Mouse (Mus musculus) lung, adult 2 months (tissue): ENCODE measurements around the gene Rpl6. TPM values are rescaled to one million over a fixed set of nuclear protein-coding genes. Genes with fewer than 3 reads are reported as not detected.
"Not testable (repeated sequence)": the region's sequence is repeated elsewhere in the genome, so short reads cannot be mapped to it uniquely, and the experiment has no call there.

Experiments
- DNase-seq: peaks from one replicate; pipeline ENCODE4 v3.0.0; 2022
- H3K4me1 ChIP-seq: fragments of 200-500 bp; 2 replicates; pipeline ENCODE4 v1.6.1; 2011; ENCODE audit warnings: low read length; ENCODE audit not compliant: control insufficient read depth, insufficient read depth
- H3K4me3 ChIP-seq: fragments of 200-500 bp; replicated peaks from 2 replicates; pipeline ENCODE3; 2011; ENCODE audit warnings: low read depth, mild to moderate bottlenecking, control low read depth, low read length; ENCODE audit errors: extremely low read depth
- CTCF ChIP-seq: fragments of 200-500 bp; IDR thresholded peaks from 2 replicates; pipeline ENCODE4 v1.5.1; 2011; ENCODE audit warnings: mild to moderate bottlenecking, low read length, control low read depth; ENCODE audit not compliant: insufficient read depth
- POLR2A ChIP-seq: fragments of 200-500 bp; IDR thresholded peaks from 2 replicates; pipeline ENCODE4 v1.6.1; 2011; ENCODE audit warnings: low read depth, mild to moderate bottlenecking, control low read depth, low read length, borderline replicate concordance; ENCODE audit errors: extremely low read depth
- WGBS: fragments of 180-500 bp; shearing (Covaris S2); methylation state at CpG from one replicate; pipeline ENCODE4 v1.1.7; 2018; 5-methylcytosine and 5-hydroxymethylcytosine counted together
- polyA plus RNA-seq: library from polyadenylated mRNA; depleted of rRNA; stranded (reverse); fragments of >200 nt; gene quantifications from 2 replicates; pipeline ENCODE4 v1.2.3, GENCODE M21; 2012

Gene Rpl6
- polyA plus RNA-seq, 1 experiment = 213 TPM

DNA sequence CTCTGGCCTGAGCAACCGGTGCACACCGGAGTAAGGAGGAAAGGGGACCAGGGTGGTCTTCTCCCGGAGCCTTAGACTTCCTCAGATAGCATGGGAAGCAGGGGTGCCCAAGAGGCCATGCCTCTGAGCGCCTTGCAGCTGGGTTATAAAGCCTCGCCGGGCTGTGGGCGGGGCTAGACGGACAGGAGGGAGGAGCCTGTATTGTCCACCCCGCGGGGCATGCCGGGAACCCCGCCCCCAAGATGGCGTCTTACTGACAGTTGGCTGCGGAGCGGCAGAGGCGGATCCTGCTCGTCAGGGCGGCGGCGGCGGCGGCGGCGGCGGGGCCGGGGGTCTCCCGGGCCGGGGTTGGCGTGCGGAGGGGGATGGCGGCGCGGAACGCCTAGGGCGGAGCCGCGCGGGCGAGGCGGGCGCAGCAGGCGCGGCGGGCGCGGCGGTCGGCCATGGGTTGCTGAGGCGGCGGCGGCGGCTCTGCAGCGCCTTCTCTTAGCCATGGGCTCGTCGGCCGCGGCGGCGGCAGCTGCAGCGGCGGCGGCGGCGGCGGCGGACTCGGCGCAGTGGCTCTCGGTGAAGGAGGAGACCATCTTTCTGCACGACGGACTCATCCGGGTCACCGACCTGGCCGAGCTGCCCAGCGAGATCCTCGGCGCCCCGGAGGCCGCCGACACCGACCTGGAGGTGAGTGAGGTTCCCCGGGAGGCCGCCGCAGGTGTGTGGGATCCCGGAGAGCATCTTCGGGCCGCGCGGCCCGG lies 15.9 kb downstream of the Rpl6 start, which contains the start of gene Hectd4:
TSS of gene Hectd4 (plus strand) at position 240 of the 752 bp plus-strand sequence.
- H3K4me1 ChIP-seq = peaks cover 5% of the 10 kb centered on the region
- DNase-seq = peak; percentile 98
- under 1% methylated on average over 83 of the region's 90 CpGs for WGBS
- peak; percentile 63; the same call in 1 of the 2 replicates for TF ChIP-seq POLR2A
- TF ChIP-seq CTCF = no peak
- H3K4me3 ChIP-seq = peak within 1 kb of the TSS; percentile 54

DNA sequence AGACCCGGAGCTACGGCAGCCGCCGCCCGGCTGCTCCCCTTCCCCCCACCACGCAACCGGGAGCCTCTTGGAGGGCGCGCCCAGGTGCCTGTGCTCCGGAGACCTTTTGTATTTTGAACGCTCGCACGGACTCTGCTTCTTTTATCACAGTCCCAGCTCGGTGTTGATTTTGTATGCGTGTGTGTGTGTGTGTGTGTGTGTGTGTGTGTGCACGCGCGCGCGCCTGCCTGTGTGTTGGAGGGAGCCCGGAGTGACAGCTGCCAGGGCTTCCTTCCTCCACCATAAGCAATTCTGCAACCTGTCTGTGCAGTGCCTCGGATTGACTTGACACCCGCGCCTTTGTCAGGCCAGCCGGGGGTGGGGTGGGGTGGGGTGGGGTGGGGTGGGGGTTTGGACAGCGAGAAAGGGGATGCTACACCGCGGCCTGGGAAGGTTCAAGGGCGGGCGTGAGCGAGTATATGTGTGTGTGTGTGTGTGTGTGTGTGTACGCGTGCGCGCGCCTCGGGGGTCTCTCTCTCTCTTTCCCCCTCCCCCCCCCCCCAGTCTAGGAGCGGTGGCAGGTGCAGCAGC lies 16.5 kb downstream of the Rpl6 start:
- 0% methylated on average over 37 of the region's 38 CpGs for WGBS
- no peak for DNase-seq
- TF ChIP-seq POLR2A = no peak
- TF ChIP-seq CTCF = no peak
- Histone ChIP-seq H3K4me1 (peaks cover 5% of the 10 kb centered on the region), H3K4me3 (peak overlapping the region; percentile 54)

DNA sequence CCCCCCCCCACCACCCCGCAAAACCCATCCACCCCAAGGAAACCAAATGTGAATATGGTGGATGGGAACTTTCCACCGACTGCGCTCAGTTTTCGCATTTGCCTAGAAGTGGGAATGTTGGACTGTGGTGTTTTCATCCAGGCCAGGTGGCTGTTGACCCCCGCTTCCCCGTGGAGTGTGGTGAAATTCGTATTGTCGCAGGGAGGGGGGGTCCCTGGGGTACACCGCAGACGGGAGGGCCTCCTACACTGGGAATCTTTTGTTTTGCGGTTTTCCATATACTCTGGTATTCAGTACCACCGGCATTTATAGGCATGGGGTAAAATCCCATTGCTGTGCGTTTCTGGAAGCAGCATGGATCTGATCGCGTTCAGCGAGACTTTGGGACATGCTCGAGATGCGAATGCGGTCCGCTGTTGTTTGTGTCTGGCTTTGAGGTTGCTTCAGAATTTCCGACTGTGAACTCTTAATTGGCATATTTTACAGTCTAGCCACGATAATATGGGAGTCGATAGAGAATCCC lies 17.1 kb downstream of the Rpl6 start:
- Histone ChIP-seq H3K4me1 (peaks cover 5% of the 10 kb centered on the region), H3K4me3 (peak overlapping the region; percentile 19)
- no peak for DNase-seq
- no peak for TF ChIP-seq CTCF
- TF ChIP-seq POLR2A = no peak
- 22% methylated on average over 23 of the region's 23 CpGs for WGBS

DNA sequence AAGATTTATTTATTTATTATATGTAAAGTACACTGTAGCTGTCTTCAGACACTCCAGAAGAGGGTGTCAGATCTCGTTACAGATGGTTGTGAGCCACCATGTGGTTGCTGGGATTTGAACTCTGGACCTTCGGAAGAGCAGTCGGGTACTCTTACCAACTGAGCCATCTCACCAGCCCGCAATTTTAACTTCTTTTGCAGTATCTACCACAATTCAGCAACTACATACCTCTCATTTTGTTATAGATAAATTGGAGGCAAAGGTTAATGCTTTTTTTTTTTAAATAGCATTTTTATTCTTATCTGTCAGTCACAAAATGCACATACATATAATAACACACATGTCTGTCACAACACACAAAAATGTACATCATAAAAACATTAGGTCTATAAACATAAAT lies 19.7 kb downstream of the Rpl6 start:
- 90% methylated on average over 4 of the region's 4 CpGs for WGBS
- not testable (repeated sequence) for H3K4me3 ChIP-seq, DNase-seq, H3K4me1 ChIP-seq

DNA sequence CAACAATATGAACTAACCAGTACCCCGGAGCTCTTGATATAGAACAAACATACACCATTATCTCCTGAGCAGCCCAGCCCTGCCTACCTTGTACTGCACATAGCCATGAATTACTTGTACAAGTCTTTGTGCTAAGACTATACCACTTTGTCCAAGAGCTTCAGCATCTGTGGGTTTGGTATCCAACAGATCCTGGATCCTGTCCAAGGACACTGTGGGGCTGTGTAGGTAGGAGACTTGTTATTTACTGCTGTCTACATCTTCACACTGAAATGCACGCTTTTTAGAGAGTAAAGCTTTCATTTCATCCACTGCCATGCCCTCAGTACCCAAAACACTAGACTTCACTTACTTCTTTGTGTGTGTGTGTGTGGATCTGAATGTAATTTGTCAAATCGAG lies 20.6 kb downstream of the Rpl6 start:
- WGBS = 78% methylated on average over 3 of the region's 3 CpGs
- Histone ChIP-seq H3K4me3 (no peak overlapping the region), H3K4me1 (peaks cover 5% of the 10 kb centered on the region)
- TF ChIP-seq POLR2A = no peak
- no peak for TF ChIP-seq CTCF
- no peak for DNase-seq

DNA sequence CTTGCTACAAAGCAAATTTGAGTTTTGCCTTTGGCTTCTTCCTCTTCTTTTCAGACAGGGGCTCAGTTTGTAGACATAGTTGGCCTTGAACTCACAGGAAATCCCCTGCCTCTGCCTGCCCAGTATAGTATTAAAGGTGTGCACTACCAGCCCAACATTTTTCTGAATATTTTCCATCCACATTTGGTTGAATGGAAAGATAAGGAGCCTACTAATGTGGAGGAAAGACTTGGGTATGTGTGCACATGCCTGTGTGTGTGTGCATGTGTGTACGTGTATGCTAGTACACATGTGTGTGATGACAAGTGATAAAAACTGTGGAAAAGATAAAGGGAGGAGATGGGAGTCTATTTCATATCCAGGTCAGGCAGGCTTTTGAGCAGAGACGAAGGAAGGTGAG lies 21.6 kb downstream of the Rpl6 start:
- H3K4me1 ChIP-seq = peaks cover 7% of the 10 kb centered on the region
- DNase-seq = no peak
- TF ChIP-seq POLR2A (no peak), CTCF (no peak)
- WGBS = 77% methylated on average over 2 of the region's 2 CpGs
- H3K4me3 ChIP-seq = no peak overlapping the region

DNA sequence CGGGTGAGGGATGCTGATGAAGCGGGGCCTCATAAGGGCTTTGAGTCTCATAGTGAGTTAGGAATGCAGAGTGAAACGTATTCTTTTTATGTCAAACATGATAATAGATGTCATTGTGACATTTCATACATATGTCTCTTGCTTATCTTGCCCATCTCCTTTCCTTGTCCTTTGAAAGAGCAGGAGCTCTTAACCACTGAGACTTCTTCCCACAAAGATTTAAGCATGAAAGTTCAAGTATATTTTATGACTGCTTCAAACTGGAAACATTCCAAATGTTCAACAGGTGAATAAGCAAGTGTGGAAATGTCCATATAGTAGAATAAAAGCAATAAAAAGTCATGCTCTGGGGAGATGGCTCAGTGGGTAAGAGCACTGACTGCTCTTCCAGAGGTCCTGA lies 22.1 kb downstream of the Rpl6 start:
- no peak overlapping the region for H3K4me3 ChIP-seq
- DNase-seq = no peak
- 61% methylated on average over 3 of the region's 3 CpGs for WGBS
- H3K4me1 ChIP-seq = peaks cover 5% of the 10 kb centered on the region
- TF ChIP-seq CTCF = no peak

DNA sequence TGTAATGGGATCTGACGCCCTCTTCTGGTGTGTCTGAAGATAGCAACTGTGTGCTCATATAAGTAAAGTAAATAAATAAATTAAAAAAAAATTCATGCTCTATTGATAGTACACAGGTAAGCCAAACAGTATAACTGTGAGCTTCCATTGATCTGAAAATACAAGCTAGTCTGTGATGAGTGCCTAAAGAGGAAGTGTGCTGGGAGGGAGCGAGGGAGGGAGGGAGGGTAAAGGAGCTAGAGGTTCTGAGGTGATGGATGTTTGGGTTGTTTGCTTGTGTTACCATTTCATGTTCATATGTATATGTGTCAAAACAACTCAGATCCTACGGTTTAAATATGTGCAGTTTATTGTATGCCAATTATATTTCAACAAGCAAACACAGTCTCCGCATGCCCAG lies 22.6 kb downstream of the Rpl6 start:
- H3K4me1 ChIP-seq = peaks cover 3% of the 10 kb centered on the region; the same call in 1 of the 2 replicates
- 73% methylated on average over 4 of the region's 4 CpGs for WGBS
- no peak overlapping the region for H3K4me3 ChIP-seq
- DNase-seq = no peak
- TF ChIP-seq CTCF = no peak
- no peak for TF ChIP-seq POLR2A

DNA sequence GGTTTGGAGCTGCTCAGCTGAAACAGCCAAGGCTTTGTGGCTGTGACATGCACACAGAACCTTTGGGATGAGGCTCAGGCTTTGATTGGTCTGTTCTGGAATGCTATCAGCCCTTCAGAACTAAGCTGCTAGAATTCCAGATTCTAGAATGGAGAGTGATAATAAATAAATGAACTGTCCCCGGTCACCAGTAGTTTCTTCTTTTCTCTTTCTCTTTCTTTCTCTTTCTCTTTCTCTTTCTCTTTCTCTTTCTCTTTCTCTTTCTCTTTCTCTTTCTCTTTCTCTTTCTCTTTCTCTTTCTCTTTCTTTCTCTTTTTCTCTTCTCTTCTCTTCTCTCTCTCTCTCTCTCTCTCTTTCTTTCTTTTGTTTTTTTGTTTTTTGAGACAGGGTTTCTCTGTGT lies 23.0 kb downstream of the Rpl6 start:
- H3K4me3 ChIP-seq, H3K4me1 ChIP-seq, DNase-seq: not testable (repeated sequence)
- WGBS = 55% methylated on average over 1 of the region's 1 CpGs

DNA sequence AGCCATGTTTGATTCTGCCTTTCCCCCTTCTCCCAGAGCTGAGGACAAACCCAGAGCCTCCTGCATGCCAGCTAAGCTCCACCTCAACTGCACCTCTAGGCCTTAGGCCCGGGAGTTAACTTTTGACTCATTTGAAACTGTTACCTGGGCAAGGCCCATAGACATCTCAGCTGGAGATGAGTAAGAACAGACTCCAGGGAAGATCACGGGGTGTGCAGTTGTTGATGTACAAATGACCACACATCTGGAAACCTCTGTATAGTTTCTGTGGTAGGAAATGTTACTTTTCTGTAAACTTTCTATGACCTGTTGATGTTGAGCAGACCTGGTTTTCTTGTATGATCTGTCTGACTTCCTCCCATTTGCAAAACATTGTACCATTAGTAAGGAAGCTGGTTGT lies 24.9 kb downstream of the Rpl6 start:
- no peak overlapping the region for H3K4me3 ChIP-seq
- WGBS = 91% methylated on average over 2 of the region's 2 CpGs
- TF ChIP-seq CTCF = no peak
- TF ChIP-seq POLR2A = no peak
- peaks cover 3% of the 10 kb centered on the region; the same call in 1 of the 2 replicates for H3K4me1 ChIP-seq
- no peak for DNase-seq

DNA sequence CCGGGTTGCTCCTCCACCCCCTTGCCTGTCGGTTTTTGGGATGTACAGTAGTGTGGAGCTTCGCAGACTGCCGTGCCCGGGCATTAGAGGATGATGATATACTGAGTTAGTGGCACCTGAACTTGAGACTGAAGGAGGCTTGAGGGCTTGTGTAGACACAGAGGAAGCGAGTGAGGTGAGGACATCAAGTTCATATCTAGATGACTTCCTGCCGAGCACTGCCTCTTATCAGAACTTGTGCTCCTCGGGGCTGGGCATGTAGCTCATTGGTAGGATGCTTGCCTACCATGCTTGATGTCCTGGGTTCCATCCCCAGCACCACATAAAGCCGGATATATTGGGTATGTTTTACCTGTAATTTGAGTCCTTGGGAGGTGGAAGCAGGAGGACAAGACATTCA lies 26.5 kb downstream of the Rpl6 start:
- H3K4me3 ChIP-seq = no peak overlapping the region
- TF ChIP-seq CTCF = no peak
- no peak for TF ChIP-seq POLR2A
- H3K4me1 ChIP-seq = 0 out of 2 replicates have a peak, but pooled peaks cover 3% of the 10 kb centered on the region
- no peak for DNase-seq
- 71% methylated on average over 9 of the region's 9 CpGs for WGBS
